Mouse (Mus musculus) lung, postnatal 0 days (tissue): Measurements from ENCODE around the gene Gm11983. TPM values are rescaled to one million over a fixed set of nuclear protein-coding genes. Genes with fewer than 3 reads are reported as not detected.
"Not testable (repeated sequence)": the region's sequence is repeated elsewhere in the genome, so short reads cannot be mapped to it uniquely, and the experiment has no call there.

Experiments used
- ATAC-seq: fragments of 200-750 bp; cut with Nextera tagmentation; 2 replicates; pipeline ENCODE4 v1.8.0; 2017; ENCODE audit warnings: moderate library complexity
- DNase-seq: peaks from one replicate; pipeline ENCODE4 v3.0.0-alpha.2; 2016; ENCODE audit warnings: low spot score
- H3K27ac ChIP-seq: fragments of 300-500 bp; sonication (generic); 2 replicates; pipeline ENCODE4 v1.5.1; 2014; ENCODE audit warnings: antibody characterized with exemption, mild to moderate bottlenecking, low read length, mixed read lengths
- H3K27me3 ChIP-seq: fragments of 300-500 bp; sonication (generic); replicated peaks from 2 replicates; pipeline ENCODE4 v1.6.1; 2014; ENCODE audit warnings: low read length, mixed read lengths; ENCODE audit not compliant: insufficient read depth
- H3K36me3 ChIP-seq: fragments of 300-500 bp; sonication (generic); 2 replicates; pipeline ENCODE4 v1.6.1; 2014; ENCODE audit warnings: low read length, mixed read lengths; ENCODE audit not compliant: insufficient read depth
- H3K4me1 ChIP-seq: fragments of 300-500 bp; sonication (generic); 2 replicates; pipeline ENCODE4 v1.6.1; 2014; ENCODE audit warnings: antibody characterized with exemption, low read depth, low read length, mixed read lengths; ENCODE audit not compliant: insufficient read depth
- H3K4me2 ChIP-seq: fragments of 300-500 bp; sonication (generic); replicated peaks from 2 replicates; pipeline ENCODE4 v1.6.1; 2014; ENCODE audit warnings: low read depth, mild to moderate bottlenecking, low read length, moderate library complexity, mixed read lengths
- H3K4me3 ChIP-seq: fragments of 300-500 bp; sonication (generic); 2 replicates; pipeline ENCODE4 v1.5.1; 2014; ENCODE audit warnings: low read depth, low read length
- H3K9ac ChIP-seq: fragments of 300-500 bp; sonication (generic); replicated peaks from 2 replicates; pipeline ENCODE4 v1.6.1; 2014; ENCODE audit warnings: low read depth, mild to moderate bottlenecking
- H3K9me3 ChIP-seq: fragments of 300-500 bp; sonication (generic); 2 replicates; pipeline ENCODE4 v1.6.1; 2016; ENCODE audit warnings: low read length, mixed read lengths
- CTCF ChIP-seq: IDR thresholded peaks from 2 replicates; pipeline ENCODE4 v1.5.1; 2016; ENCODE audit warnings: antibody characterized with exemption, mild to moderate bottlenecking
- EP300 ChIP-seq: IDR thresholded peaks from 2 replicates; pipeline ENCODE4 v1.6.1; 2016; ENCODE audit warnings: antibody characterized with exemption, mild to moderate bottlenecking, control low read depth
- WGBS: fragments of 180-500 bp; shearing (Covaris S2); extraction: QIAGEN DNeasy Blood & Tissue Kit; methylation state at CpG from one replicate; pipeline ENCODE4 v1.1.7; 2014; 5-methylcytosine and 5-hydroxymethylcytosine counted together
- polyA plus RNA-seq: library from polyadenylated mRNA; unstranded; fragments of >200 nt; fragmentation: Nextera tagmentation; extraction: Ambion mirVana; gene quantifications from 2 replicates; pipeline ENCODE4 v1.2.1, GENCODE M21; 2015

Gm11983 gene
- polyA plus RNA-seq = not detected in 2 replicates

- TF ChIP-seq EP300 = no peak
- TF ChIP-seq CTCF = no peak
- Histone ChIP-seq H3K36me3 (no peaks in the 10 kb centered on the region), H3K4me2 (no peak within 1 kb of the TSS), H3K9ac (no peak within 1 kb of the TSS), H3K4me3 (no peak within 1 kb of the TSS), H3K27me3 (no peaks in the 10 kb centered on the region), H3K4me1 (no peaks in the 10 kb centered on the region), H3K27ac (no peak within 1 kb of the TSS), H3K9me3 (no peaks in the 10 kb centered on the region)
- no peak for DNase-seq
- no peak for ATAC-seq
- 95% methylated on average over 1 of the region's 1 CpGs for WGBS
Observed at GRCm38 (mm10) chr11:6837554-6837953, at the start of gene Gm11983. Gm11983 (minus strand) TSS chr11:6837654.

GRCm38 (mm10) chr11:6883045-6883444, 45.6 kb upstream of the Gm11983 start:
- not testable (repeated sequence) for H3K27ac ChIP-seq, H3K9me3 ChIP-seq, ATAC-seq, H3K36me3 ChIP-seq, H3K4me3 ChIP-seq, DNase-seq, H3K4me2 ChIP-seq, H3K9ac ChIP-seq, H3K4me1 ChIP-seq, H3K27me3 ChIP-seq
- 91% methylated on average over 4 of the region's 4 CpGs for WGBS

GRCm38 (mm10) chr11:6881614-6882013, 44.2 kb upstream of the Gm11983 start:
- Histone ChIP-seq H3K9me3 (no peaks in the 10 kb centered on the region), H3K4me1 (no peaks in the 10 kb centered on the region), H3K4me2 (no peak overlapping the region), H3K36me3 (no peaks in the 10 kb centered on the region), H3K27ac (no peak overlapping the region), H3K4me3 (no peak overlapping the region), H3K27me3 (no peaks in the 10 kb centered on the region), H3K9ac (no peak overlapping the region)
- DNase-seq (peak; percentile 19), ATAC-seq (no peak)
- WGBS = 50% methylated on average over 5 of the region's 5 CpGs
- TF ChIP-seq EP300 (no peak), CTCF (peak; percentile 58)

GRCm38 (mm10) chr11:6877740-6878139, 40.3 kb upstream of the Gm11983 start:
- Histone ChIP-seq H3K9me3 (no peaks in the 10 kb centered on the region), H3K27ac (no peak overlapping the region), H3K4me3 (no peak overlapping the region), H3K4me1 (no peaks in the 10 kb centered on the region), H3K4me2 (no peak overlapping the region), H3K27me3 (no peaks in the 10 kb centered on the region), H3K36me3 (no peaks in the 10 kb centered on the region), H3K9ac (no peak overlapping the region)
- DNase-seq (no peak), ATAC-seq (no peak)
- TF ChIP-seq EP300 (no peak), CTCF (no peak)
- WGBS = 52% methylated on average over 6 of the region's 6 CpGs

GRCm38 (mm10) chr11:6870947-6871346, 33.5 kb upstream of the Gm11983 start:
- Histone ChIP-seq H3K4me2 (no peak overlapping the region), H3K4me3 (no peak overlapping the region), H3K27me3 (no peaks in the 10 kb centered on the region), H3K9me3 (no peaks in the 10 kb centered on the region), H3K9ac (no peak overlapping the region), H3K27ac (no peak overlapping the region), H3K36me3 (no peaks in the 10 kb centered on the region), H3K4me1 (no peaks in the 10 kb centered on the region)
- no peak for DNase-seq
- TF ChIP-seq EP300 (no peak), CTCF (no peak)
- 50% methylated on average over 1 of the region's 1 CpGs for WGBS
- ATAC-seq = no peak

GRCm38 (mm10) chr11:6865536-6865935, 28.1 kb upstream of the Gm11983 start:
- Histone ChIP-seq H3K36me3 (no peaks in the 10 kb centered on the region), H3K27ac (no peak overlapping the region), H3K4me3 (no peak overlapping the region), H3K4me1 (no peaks in the 10 kb centered on the region), H3K27me3 (no peaks in the 10 kb centered on the region), H3K9ac (no peak overlapping the region), H3K9me3 (no peaks in the 10 kb centered on the region), H3K4me2 (no peak overlapping the region)
- no peak for DNase-seq
- no peak for ATAC-seq
- 90% methylated on average over 2 of the region's 3 CpGs for WGBS
- TF ChIP-seq EP300 (no peak), CTCF (no peak)

GRCm38 (mm10) chr11:6862185-6862584, 24.7 kb upstream of the Gm11983 start:
- WGBS = 78% methylated on average over 3 of the region's 3 CpGs
- Histone ChIP-seq H3K4me1 (no peaks in the 10 kb centered on the region), H3K4me2 (no peak overlapping the region), H3K27me3 (no peaks in the 10 kb centered on the region), H3K9ac (no peak overlapping the region), H3K4me3 (no peak overlapping the region), H3K9me3 (no peaks in the 10 kb centered on the region), H3K27ac (no peak overlapping the region), H3K36me3 (no peaks in the 10 kb centered on the region)
- DNase-seq = no peak
- TF ChIP-seq CTCF = no peak
- ATAC-seq = no peak
